Mouse (Mus musculus): ENCODE data around the gene Spon2. TPM values are rescaled to one million over a fixed set of nuclear protein-coding genes. Genes with fewer than 3 reads are reported as not detected.
A peak's percentile ranks its signal among the peaks of the same experiment; 100 is the strongest.

Spon2 gene
- polyA plus RNA-seq (2014; fragmentation: Nextera tagmentation; extraction: Ambion mirVana): 4.2 and 5.3 TPM in 2 replicates

DNA sequence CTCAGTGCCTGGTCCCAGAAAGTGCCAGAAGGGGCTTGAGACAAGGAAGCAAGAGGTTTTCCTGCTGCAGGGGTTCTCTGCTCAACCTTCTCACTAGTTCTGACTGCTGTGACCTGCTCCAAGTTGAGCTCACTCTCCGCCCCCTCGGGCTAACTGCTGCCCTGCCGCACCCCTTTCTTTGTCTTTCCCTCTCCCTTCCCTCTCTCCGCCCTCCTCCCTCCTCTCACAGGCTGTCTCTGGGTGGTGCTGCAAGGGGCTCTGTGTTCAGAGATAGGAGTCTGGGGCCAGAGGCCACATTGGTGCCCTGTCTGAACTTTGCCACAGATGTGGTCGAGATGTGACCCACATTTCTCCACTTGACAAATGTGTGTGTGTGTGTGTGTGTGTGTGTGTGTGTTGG lies at the start of gene Spon2:
Gene Spon2, minus strand, starts transcription at position 375 of the 400 bp plus-strand sequence.
- H3K4me3 ChIP-seq (ENCODE audit: low read depth, low read length): no peak within 1 kb of the TSS
- 17% methylated on average over 5 of the region's 5 CpGs for WGBS
- DNase-seq (ENCODE audit: low spot score) (peak; percentile 42), ATAC-seq (replicated peaks; ENCODE audit: insufficient number of reproducible peaks, low FRiP score, low TSS enrichment, low read depth) (no peak)
- no peaks in the 10 kb centered on the region for H3K27me3 ChIP-seq (ENCODE audit: control insufficient read depth, insufficient read depth, low read length)
- no peak within 1 kb of the TSS for H3K4me2 ChIP-seq (ENCODE audit: low read depth, low read length)
- H3K4me1 ChIP-seq (ENCODE audit: control insufficient read depth, insufficient read depth, low read length): peaks cover 4% of the 10 kb centered on the region
- H3K36me3 ChIP-seq (replicated peaks; ENCODE audit: control insufficient read depth, insufficient read depth, low read depth, low read length): no peaks in the 10 kb centered on the region
- H3K9ac ChIP-seq (replicated peaks; ENCODE audit: low read length): no peak within 1 kb of the TSS
- no peaks in the 10 kb centered on the region for H3K9me3 ChIP-seq (replicated peaks; ENCODE audit: control insufficient read depth, low read length)
- H3K27ac ChIP-seq (replicated peaks; ENCODE audit: low read depth, low read length): no peak within 1 kb of the TSS

GRCm38 (mm10) chr5:33254416-33254815 lies 36.2 kb upstream of the Spon2 start:
- Histone ChIP-seq H3K27me3 (ENCODE audit: control insufficient read depth, insufficient read depth, low read length) (no peaks in the 10 kb centered on the region), H3K9ac (replicated peaks; ENCODE audit: low read length) (no peak overlapping the region), H3K36me3 (replicated peaks; ENCODE audit: control insufficient read depth, insufficient read depth, low read depth, low read length) (peaks cover 42% of the 10 kb centered on the region), H3K4me2 (ENCODE audit: low read depth, low read length) (no peak overlapping the region), H3K9me3 (replicated peaks; ENCODE audit: control insufficient read depth, low read length) (no peaks in the 10 kb centered on the region), H3K27ac (replicated peaks; ENCODE audit: low read depth, low read length) (no peak overlapping the region), H3K4me1 (ENCODE audit: control insufficient read depth, insufficient read depth, low read length) (no peaks in the 10 kb centered on the region), H3K4me3 (ENCODE audit: low read depth, low read length) (no peak overlapping the region)
- WGBS: 92% methylated on average over 5 of the region's 5 CpGs
- no peak for ATAC-seq (replicated peaks; ENCODE audit: insufficient number of reproducible peaks, low FRiP score, low TSS enrichment, low read depth)
- DNase-seq (ENCODE audit: low spot score): no peak

- no peak for ATAC-seq (replicated peaks; ENCODE audit: insufficient number of reproducible peaks, low FRiP score, low TSS enrichment, low read depth)
- no peaks in the 10 kb centered on the region for H3K9me3 ChIP-seq (replicated peaks; ENCODE audit: control insufficient read depth, low read length)
- H3K4me2 ChIP-seq (ENCODE audit: low read depth, low read length): no peak overlapping the region
- no peak overlapping the region for H3K27ac ChIP-seq (replicated peaks; ENCODE audit: low read depth, low read length)
- no peak overlapping the region for H3K4me3 ChIP-seq (ENCODE audit: low read depth, low read length)
- DNase-seq (ENCODE audit: low spot score): no peak
- WGBS: 93% methylated on average over 12 of the region's 12 CpGs
- H3K9ac ChIP-seq (replicated peaks; ENCODE audit: low read length): no peak overlapping the region
- no peaks in the 10 kb centered on the region for H3K27me3 ChIP-seq (ENCODE audit: control insufficient read depth, insufficient read depth, low read length)
- H3K4me1 ChIP-seq (ENCODE audit: control insufficient read depth, insufficient read depth, low read length): no peaks in the 10 kb centered on the region
- peaks cover 30% of the 10 kb centered on the region for H3K36me3 ChIP-seq (replicated peaks; ENCODE audit: control insufficient read depth, insufficient read depth, low read depth, low read length)
Measured at GRCm38 (mm10) chr5:33248186-33248585, 29.9 kb upstream of the Spon2 start.

DNA sequence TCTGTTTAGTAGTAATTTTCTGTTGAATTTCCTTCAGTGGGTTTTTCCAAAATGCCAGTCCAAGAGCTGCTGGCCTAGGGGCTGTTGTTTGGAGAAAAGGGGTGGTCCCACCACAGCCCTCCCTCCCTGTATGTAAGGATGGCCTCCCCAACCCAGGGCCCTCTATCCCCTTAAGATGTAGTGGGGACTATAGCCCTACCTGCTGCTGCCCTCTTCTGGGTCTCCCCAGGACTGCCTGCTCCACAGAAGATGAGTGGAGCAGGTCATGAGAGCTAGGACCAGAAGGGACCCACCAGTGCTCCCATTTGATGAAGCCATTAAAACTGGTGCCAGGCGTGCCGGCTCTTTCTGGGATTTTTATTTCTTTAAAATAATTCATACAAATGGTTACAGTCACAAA lies 29.1 kb upstream of the Spon2 start:
- Histone ChIP-seq H3K36me3 (replicated peaks; ENCODE audit: control insufficient read depth, insufficient read depth, low read depth, low read length) (peaks cover 30% of the 10 kb centered on the region), H3K4me3 (ENCODE audit: low read depth, low read length) (no peak overlapping the region), H3K27ac (replicated peaks; ENCODE audit: low read depth, low read length) (no peak overlapping the region), H3K4me2 (ENCODE audit: low read depth, low read length) (no peak overlapping the region), H3K27me3 (ENCODE audit: control insufficient read depth, insufficient read depth, low read length) (no peaks in the 10 kb centered on the region), H3K9me3 (replicated peaks; ENCODE audit: control insufficient read depth, low read length) (no peaks in the 10 kb centered on the region), H3K4me1 (ENCODE audit: control insufficient read depth, insufficient read depth, low read length) (no peaks in the 10 kb centered on the region), H3K9ac (replicated peaks; ENCODE audit: low read length) (no peak overlapping the region)
- WGBS: 95% methylated on average over 2 of the region's 2 CpGs
- 0 out of 2 replicates have a peak, but pooled peaks have one; percentile 44 for ATAC-seq (replicated peaks; ENCODE audit: insufficient number of reproducible peaks, low FRiP score, low TSS enrichment, low read depth)
- peak; percentile 15 for DNase-seq (ENCODE audit: low spot score)

DNA sequence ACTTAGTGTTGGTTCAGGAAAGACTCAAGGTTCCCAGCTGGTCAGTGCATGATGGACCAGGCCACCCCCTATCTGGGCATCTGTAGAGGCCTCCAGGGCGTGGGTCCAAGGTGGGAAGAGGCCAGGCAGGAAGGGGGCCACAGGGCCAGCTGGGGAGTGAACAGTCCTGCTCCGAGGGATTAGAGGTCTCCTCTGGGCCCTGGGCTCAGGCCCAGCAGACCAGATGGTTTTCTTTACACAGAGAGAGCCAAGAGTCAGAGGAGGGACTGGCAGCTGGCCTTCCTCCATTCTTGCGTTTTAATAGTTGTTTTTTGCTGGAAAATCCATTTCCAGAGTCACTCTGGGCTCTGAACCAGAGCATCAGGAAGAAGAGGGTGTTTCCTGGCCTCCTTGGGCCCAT lies 27.4 kb upstream of the Spon2 start:
- Histone ChIP-seq H3K4me2 (ENCODE audit: low read depth, low read length) (no peak overlapping the region), H3K4me1 (ENCODE audit: control insufficient read depth, insufficient read depth, low read length) (no peaks in the 10 kb centered on the region), H3K9ac (replicated peaks; ENCODE audit: low read length) (no peak overlapping the region), H3K36me3 (replicated peaks; ENCODE audit: control insufficient read depth, insufficient read depth, low read depth, low read length) (peaks cover 26% of the 10 kb centered on the region), H3K4me3 (ENCODE audit: low read depth, low read length) (no peak overlapping the region), H3K27me3 (ENCODE audit: control insufficient read depth, insufficient read depth, low read length) (no peaks in the 10 kb centered on the region), H3K27ac (replicated peaks; ENCODE audit: low read depth, low read length) (no peak overlapping the region), H3K9me3 (replicated peaks; ENCODE audit: control insufficient read depth, low read length) (no peaks in the 10 kb centered on the region)
- WGBS: 87% methylated on average over 3 of the region's 3 CpGs
- no peak for ATAC-seq (replicated peaks; ENCODE audit: insufficient number of reproducible peaks, low FRiP score, low TSS enrichment, low read depth)
- no peak for DNase-seq (ENCODE audit: low spot score)

GRCm38 (mm10) chr5:33244377-33244920 lies 26.2 kb upstream of the Spon2 start:
- WGBS: 57% methylated on average over 5 of the region's 5 CpGs
- no peak for DNase-seq (ENCODE audit: low spot score)

DNA sequence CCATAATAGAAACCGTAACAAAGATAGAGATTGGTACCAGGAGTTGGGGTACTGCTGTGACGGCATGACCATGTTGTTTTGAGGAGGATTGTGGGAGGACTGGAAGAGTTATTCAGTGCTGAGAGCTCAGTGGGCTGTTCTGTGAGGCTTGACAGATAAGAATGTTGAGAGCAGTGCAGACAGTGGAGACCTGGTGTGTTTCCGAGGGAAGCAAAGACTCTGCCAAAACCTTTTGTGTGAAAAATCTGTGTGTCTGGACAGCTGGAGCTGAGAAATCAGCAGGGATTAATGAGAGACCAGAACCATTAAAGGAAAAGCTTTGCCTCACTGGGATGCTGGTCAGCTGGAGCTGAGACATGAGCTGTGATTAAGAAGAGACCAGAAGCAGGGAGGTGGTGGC lies 21.7 kb upstream of the Spon2 start:
- ATAC-seq (replicated peaks; ENCODE audit: insufficient number of reproducible peaks, low FRiP score, low TSS enrichment, low read depth): no peak
- H3K27me3 ChIP-seq (ENCODE audit: control insufficient read depth, insufficient read depth, low read length): no peaks in the 10 kb centered on the region
- H3K4me2 ChIP-seq (ENCODE audit: low read depth, low read length): no peak overlapping the region
- H3K9ac ChIP-seq (replicated peaks; ENCODE audit: low read length): no peak overlapping the region
- 71% methylated on average over 3 of the region's 3 CpGs for WGBS
- no peak overlapping the region for H3K27ac ChIP-seq (replicated peaks; ENCODE audit: low read depth, low read length)
- no peaks in the 10 kb centered on the region for H3K36me3 ChIP-seq (replicated peaks; ENCODE audit: control insufficient read depth, insufficient read depth, low read depth, low read length)
- DNase-seq (ENCODE audit: low spot score): no peak
- H3K4me1 ChIP-seq (ENCODE audit: control insufficient read depth, insufficient read depth, low read length): no peaks in the 10 kb centered on the region
- no peaks in the 10 kb centered on the region for H3K9me3 ChIP-seq (replicated peaks; ENCODE audit: control insufficient read depth, low read length)
- H3K4me3 ChIP-seq (ENCODE audit: low read depth, low read length): no peak overlapping the region

More at GRCm38 (mm10) chr5:33244377-33244920, 26.2 kb upstream of the Spon2 start:
- H3K4me1 ChIP-seq (ENCODE audit: control insufficient read depth, insufficient read depth, low read length): no peaks in the 10 kb centered on the region
- no peak overlapping the region for H3K4me3 ChIP-seq (ENCODE audit: low read depth, low read length)
- H3K9ac ChIP-seq (replicated peaks; ENCODE audit: low read length): no peak overlapping the region
- H3K9me3 ChIP-seq (replicated peaks; ENCODE audit: control insufficient read depth, low read length): no peaks in the 10 kb centered on the region
- H3K27ac ChIP-seq (replicated peaks; ENCODE audit: low read depth, low read length): no peak overlapping the region
- H3K27me3 ChIP-seq (ENCODE audit: control insufficient read depth, insufficient read depth, low read length): no peaks in the 10 kb centered on the region
- no peak overlapping the region for H3K4me2 ChIP-seq (ENCODE audit: low read depth, low read length)
- peaks cover 17% of the 10 kb centered on the region for H3K36me3 ChIP-seq (replicated peaks; ENCODE audit: control insufficient read depth, insufficient read depth, low read depth, low read length)
- ATAC-seq (replicated peaks; ENCODE audit: insufficient number of reproducible peaks, low FRiP score, low TSS enrichment, low read depth): no peak

- no peak overlapping the region for H3K9ac ChIP-seq (replicated peaks; ENCODE audit: low read length)
- DNase-seq (ENCODE audit: low spot score) (no peak), ATAC-seq (replicated peaks; ENCODE audit: insufficient number of reproducible peaks, low FRiP score, low TSS enrichment, low read depth) (no peak)
- 70% methylated on average over 3 of the region's 3 CpGs for WGBS
- no peaks in the 10 kb centered on the region for H3K36me3 ChIP-seq (replicated peaks; ENCODE audit: control insufficient read depth, insufficient read depth, low read depth, low read length)
- H3K4me3 ChIP-seq (ENCODE audit: low read depth, low read length): no peak overlapping the region
- H3K4me1 ChIP-seq (ENCODE audit: control insufficient read depth, insufficient read depth, low read length): no peaks in the 10 kb centered on the region
- H3K27me3 ChIP-seq (ENCODE audit: control insufficient read depth, insufficient read depth, low read length): no peaks in the 10 kb centered on the region
- no peak overlapping the region for H3K27ac ChIP-seq (replicated peaks; ENCODE audit: low read depth, low read length)
- H3K9me3 ChIP-seq (replicated peaks; ENCODE audit: control insufficient read depth, low read length): no peaks in the 10 kb centered on the region
- no peak overlapping the region for H3K4me2 ChIP-seq (ENCODE audit: low read depth, low read length)
Measured at GRCm38 (mm10) chr5:33239111-33239714, 21.0 kb upstream of the Spon2 start.

Data from embryonic facial prominence, embryonic 11.5 days (tissue).